Mouse (Mus musculus): Measurements from ENCODE around the gene Cenps. TPM values are rescaled to one million over a fixed set of nuclear protein-coding genes. Genes with fewer than 3 reads are reported as not detected.
A peak's percentile ranks its signal among the peaks of the same experiment; 100 is the strongest.

Gene Cenps
- polyA plus RNA-seq (2014; fragmentation: Nextera tagmentation; extraction: Ambion mirVana) = 18.9 and 25.3 TPM in 2 replicates

DNA sequence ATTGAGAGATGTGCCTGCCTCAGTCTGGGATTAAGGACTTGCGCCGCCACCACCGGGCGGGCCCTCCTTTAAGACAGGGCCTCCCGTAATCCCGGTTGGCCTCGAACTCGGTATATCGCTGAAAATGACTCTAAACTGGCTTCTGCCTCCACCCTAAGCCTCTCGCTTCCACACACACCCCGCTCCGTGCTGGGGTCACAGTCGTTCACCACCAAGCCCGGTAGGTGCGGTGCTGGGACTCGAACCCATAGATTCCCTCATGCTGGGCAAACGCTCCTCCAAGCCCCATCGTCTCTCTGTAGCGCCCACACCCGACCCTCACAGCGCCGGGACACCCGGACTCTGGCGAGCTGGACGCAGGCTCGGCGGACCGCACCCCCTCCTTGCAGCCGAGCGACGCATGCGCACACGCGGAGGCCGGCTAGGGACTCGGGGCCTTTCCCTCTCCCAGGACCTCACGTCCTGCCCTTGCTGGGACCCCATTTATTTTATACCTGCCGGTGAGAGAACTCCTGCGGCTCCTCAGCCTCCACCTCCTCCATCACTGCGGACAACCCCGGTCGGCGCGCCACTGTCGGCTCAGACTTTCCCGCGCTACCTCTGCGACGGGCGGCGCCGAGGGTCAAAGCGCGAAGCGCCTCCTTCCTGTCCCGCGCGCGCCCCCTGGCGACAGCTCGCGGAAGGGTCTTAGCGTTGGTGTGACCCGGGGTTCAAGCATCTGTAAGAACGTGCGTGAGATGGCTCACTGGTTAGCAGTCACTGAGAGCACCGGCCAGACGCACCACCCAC is at the start of gene Cenps:
Cenps (minus strand) TSS at position 648 of the 789 bp plus-strand sequence.
- Histone ChIP-seq H3K36me3 (ENCODE audit: control insufficient read depth, insufficient read depth, low read length) (0 out of 2 replicates have a peak, but pooled peaks cover 4% of the 10 kb centered on the region), H3K4me1 (ENCODE audit: control insufficient read depth in 2 of 2, insufficient read depth in 2 of 2, low read length in 2 of 2) (peaks cover 2 to 5% of the 10 kb centered on the region in 2 experiments; a peak in 2 of 4 replicates), H3K4me2 (ENCODE audit: low read length) (peak within 1 kb of the TSS; percentile 85), H3K27me3 (ENCODE audit: control insufficient read depth, insufficient read depth, low read length) (no peaks in the 10 kb centered on the region), H3K27ac (replicated peaks in 1 of 2; ENCODE audit: control insufficient read depth in 1 of 2, insufficient read depth in 1 of 2, low read depth in 2 of 2, low read length in 2 of 2) (peak within 1 kb of the TSS; percentile 85 to 87), H3K9me3 (ENCODE audit: control insufficient read depth, low read length) (no peaks in the 10 kb centered on the region), H3K9ac (ENCODE audit: low read length) (peak within 1 kb of the TSS; percentile 78), H3K4me3 (ENCODE audit: control insufficient read depth in 1 of 2, insufficient read depth in 1 of 2, low read depth in 1 of 2, low read length in 2 of 2) (peak within 1 kb of the TSS; percentile 65 to 72)
- peak; percentile 89 for ATAC-seq (ENCODE audit: insufficient number of reproducible peaks, insufficient read depth, low FRiP score, low read depth)
- 1% methylated on average over 68 of the region's 68 CpGs for WGBS

DNA sequence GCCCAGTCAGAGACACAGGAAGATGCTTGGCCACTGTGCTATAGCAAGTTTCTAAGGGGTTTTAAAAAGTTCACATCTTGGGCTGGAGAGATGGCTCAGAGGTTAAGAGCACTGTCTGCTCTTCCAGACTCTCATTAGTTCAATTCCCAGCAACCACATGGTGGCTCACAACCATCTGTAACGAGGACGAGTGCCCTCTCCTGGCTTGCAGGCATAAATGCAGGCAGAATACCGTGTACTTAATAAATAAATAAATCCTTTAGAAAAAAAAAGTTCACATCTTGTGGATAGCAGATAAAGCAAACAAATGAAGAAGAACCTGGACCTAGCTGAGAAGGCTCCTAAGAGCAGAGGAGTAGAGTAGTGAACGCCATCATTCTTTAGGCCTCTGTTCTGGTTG is 45.3 kb upstream of the Cenps start:
- no peak overlapping the region for H3K4me2 ChIP-seq (ENCODE audit: low read length)
- H3K4me1 ChIP-seq (ENCODE audit: control insufficient read depth in 2 of 2, insufficient read depth in 2 of 2, low read length in 2 of 2) = no peaks in the 10 kb centered on the region; a peak in 1 of 4 replicates
- H3K9me3 ChIP-seq (ENCODE audit: control insufficient read depth, low read length) = no peaks in the 10 kb centered on the region
- peaks cover 94% of the 10 kb centered on the region for H3K36me3 ChIP-seq (ENCODE audit: control insufficient read depth, insufficient read depth, low read length)
- no peaks in the 10 kb centered on the region for H3K27me3 ChIP-seq (ENCODE audit: control insufficient read depth, insufficient read depth, low read length)
- no peak overlapping the region for H3K9ac ChIP-seq (ENCODE audit: low read length)
- no peak for ATAC-seq (ENCODE audit: insufficient number of reproducible peaks, insufficient read depth, low FRiP score, low read depth)
- no peak overlapping the region for H3K4me3 ChIP-seq (ENCODE audit: control insufficient read depth in 1 of 2, insufficient read depth in 1 of 2, low read depth in 1 of 2, low read length in 2 of 2)
- WGBS = 62% methylated on average over 4 of the region's 4 CpGs
- H3K27ac ChIP-seq (replicated peaks in 1 of 2; ENCODE audit: control insufficient read depth in 1 of 2, insufficient read depth in 1 of 2, low read depth in 2 of 2, low read length in 2 of 2) = no peak overlapping the region

DNA sequence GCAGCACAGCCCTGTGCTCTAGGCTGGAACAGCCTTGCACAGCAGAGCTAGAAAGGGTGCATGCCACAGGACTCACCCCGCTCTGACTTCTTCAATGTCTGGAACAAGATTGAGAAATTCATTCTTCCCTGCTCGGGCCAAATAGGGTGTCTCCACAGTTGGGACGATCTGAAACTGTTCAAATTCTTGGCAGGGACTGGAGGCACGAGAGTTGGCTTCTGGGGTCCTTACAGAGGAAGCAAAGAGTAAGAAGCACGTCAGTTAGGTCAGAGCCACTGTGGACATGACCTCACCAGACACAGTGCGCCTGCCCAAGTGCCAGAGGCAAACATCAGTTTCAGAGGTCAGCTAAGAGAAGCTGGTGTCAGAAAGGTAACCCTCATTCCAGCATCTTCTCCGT is 44.8 kb upstream of the Cenps start:
- H3K27ac ChIP-seq (replicated peaks in 1 of 2; ENCODE audit: control insufficient read depth in 1 of 2, insufficient read depth in 1 of 2, low read depth in 2 of 2, low read length in 2 of 2) = no peak overlapping the region
- no peak overlapping the region for H3K4me3 ChIP-seq (ENCODE audit: control insufficient read depth in 1 of 2, insufficient read depth in 1 of 2, low read depth in 1 of 2, low read length in 2 of 2)
- no peaks in the 10 kb centered on the region for H3K27me3 ChIP-seq (ENCODE audit: control insufficient read depth, insufficient read depth, low read length)
- H3K9me3 ChIP-seq (ENCODE audit: control insufficient read depth, low read length) = no peaks in the 10 kb centered on the region
- no peak overlapping the region for H3K4me2 ChIP-seq (ENCODE audit: low read length)
- no peak overlapping the region for H3K9ac ChIP-seq (ENCODE audit: low read length)
- no peak for ATAC-seq (ENCODE audit: insufficient number of reproducible peaks, insufficient read depth, low FRiP score, low read depth)
- 79% methylated on average over 7 of the region's 7 CpGs for WGBS
- H3K36me3 ChIP-seq (ENCODE audit: control insufficient read depth, insufficient read depth, low read length) = peaks cover 88% of the 10 kb centered on the region
- no peaks in the 10 kb centered on the region; a peak in 1 of 4 replicates for H3K4me1 ChIP-seq (ENCODE audit: control insufficient read depth in 2 of 2, insufficient read depth in 2 of 2, low read length in 2 of 2)

DNA sequence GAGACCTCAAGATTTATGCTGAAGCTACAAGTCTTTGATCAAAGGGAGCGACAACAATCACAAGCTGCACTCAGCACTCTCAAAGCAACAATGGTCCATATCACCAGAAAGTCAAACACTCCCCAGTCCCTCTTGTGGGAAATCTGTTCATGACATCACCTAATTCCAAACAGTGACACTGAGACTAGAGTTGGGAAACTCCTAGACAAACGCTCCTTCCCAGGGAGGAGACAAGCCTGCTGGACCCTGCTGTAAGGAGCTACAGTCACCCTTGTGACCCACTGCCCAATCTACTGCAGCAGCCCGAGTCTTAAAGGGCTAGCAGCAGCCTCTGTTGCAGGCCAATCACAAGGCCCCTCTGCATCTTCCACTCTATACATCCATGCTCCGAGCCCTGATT is 42.1 kb upstream of the Cenps start:
- ATAC-seq (ENCODE audit: insufficient number of reproducible peaks, insufficient read depth, low FRiP score, low read depth) = no peak

DNA sequence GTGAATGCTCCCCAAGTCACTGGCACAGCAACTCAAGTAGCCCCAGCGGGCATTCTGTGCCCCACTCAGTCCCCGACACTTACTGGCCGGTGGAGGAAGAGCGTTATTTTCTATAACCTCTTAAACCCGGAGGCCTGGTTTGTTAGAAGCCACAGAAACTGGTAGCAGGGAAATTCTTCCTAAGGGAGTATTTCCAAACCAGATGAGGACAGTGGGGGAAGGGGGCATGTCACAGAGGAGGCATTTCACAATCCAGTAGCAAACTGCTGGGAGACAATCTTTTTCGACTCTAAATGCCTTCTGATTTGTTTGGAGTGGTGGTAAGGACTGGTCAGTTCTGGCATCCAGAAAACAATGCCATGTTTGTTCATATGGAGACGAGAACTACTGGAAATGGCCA is 41.7 kb upstream of the Cenps start:
- H3K4me2 ChIP-seq (ENCODE audit: low read length) = no peak overlapping the region
- no peak for ATAC-seq (ENCODE audit: insufficient number of reproducible peaks, insufficient read depth, low FRiP score, low read depth)
- H3K27me3 ChIP-seq (ENCODE audit: control insufficient read depth, insufficient read depth, low read length) = no peaks in the 10 kb centered on the region
- H3K4me3 ChIP-seq (ENCODE audit: control insufficient read depth in 1 of 2, insufficient read depth in 1 of 2, low read depth in 1 of 2, low read length in 2 of 2) = no peak overlapping the region
- no peaks in the 10 kb centered on the region for H3K9me3 ChIP-seq (ENCODE audit: control insufficient read depth, low read length)
- H3K36me3 ChIP-seq (ENCODE audit: control insufficient read depth, insufficient read depth, low read length) = peaks cover 69% of the 10 kb centered on the region
- no peak overlapping the region for H3K9ac ChIP-seq (ENCODE audit: low read length)
- no peak overlapping the region for H3K27ac ChIP-seq (replicated peaks in 1 of 2; ENCODE audit: control insufficient read depth in 1 of 2, insufficient read depth in 1 of 2, low read depth in 2 of 2, low read length in 2 of 2)
- H3K4me1 ChIP-seq (ENCODE audit: control insufficient read depth in 2 of 2, insufficient read depth in 2 of 2, low read length in 2 of 2) = no peaks in the 10 kb centered on the region; a peak in 1 of 4 replicates
- WGBS = 80% methylated on average over 7 of the region's 7 CpGs

More for the DNA sequence above, 42.1 kb upstream of the Cenps start:
- Histone ChIP-seq H3K36me3 (ENCODE audit: control insufficient read depth, insufficient read depth, low read length) (peaks cover 73% of the 10 kb centered on the region), H3K27me3 (ENCODE audit: control insufficient read depth, insufficient read depth, low read length) (no peaks in the 10 kb centered on the region), H3K4me3 (ENCODE audit: control insufficient read depth in 1 of 2, insufficient read depth in 1 of 2, low read depth in 1 of 2, low read length in 2 of 2) (no peak overlapping the region), H3K27ac (replicated peaks in 1 of 2; ENCODE audit: control insufficient read depth in 1 of 2, insufficient read depth in 1 of 2, low read depth in 2 of 2, low read length in 2 of 2) (no peak overlapping the region), H3K9me3 (ENCODE audit: control insufficient read depth, low read length) (no peaks in the 10 kb centered on the region), H3K4me2 (ENCODE audit: low read length) (no peak overlapping the region), H3K9ac (ENCODE audit: low read length) (no peak overlapping the region), H3K4me1 (ENCODE audit: control insufficient read depth in 2 of 2, insufficient read depth in 2 of 2, low read length in 2 of 2) (no peaks in the 10 kb centered on the region; a peak in 1 of 4 replicates)
- WGBS = 47% methylated on average over 4 of the region's 4 CpGs

DNA sequence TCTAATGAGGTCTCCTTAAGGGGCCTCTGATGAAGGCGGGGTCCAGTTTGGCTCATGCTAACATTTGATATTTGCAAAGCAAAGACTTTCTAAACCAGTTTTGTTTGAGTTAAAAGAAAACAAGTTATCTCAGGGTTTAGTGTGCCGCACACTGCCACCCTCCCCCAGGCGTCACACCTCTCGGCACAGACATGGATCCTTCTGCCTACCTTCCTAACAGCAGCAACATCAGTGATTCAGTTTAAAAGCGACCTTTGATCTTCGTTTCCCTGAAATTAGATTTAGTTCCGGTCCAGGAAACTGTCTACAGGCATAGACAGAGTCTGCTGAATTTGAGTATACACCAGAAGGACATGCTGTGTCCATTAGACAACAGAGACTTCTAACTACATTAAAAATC is 40.9 kb upstream of the Cenps start:
- WGBS = 93% methylated on average over 7 of the region's 7 CpGs
- peaks cover 60% of the 10 kb centered on the region for H3K36me3 ChIP-seq (ENCODE audit: control insufficient read depth, insufficient read depth, low read length)

DNA sequence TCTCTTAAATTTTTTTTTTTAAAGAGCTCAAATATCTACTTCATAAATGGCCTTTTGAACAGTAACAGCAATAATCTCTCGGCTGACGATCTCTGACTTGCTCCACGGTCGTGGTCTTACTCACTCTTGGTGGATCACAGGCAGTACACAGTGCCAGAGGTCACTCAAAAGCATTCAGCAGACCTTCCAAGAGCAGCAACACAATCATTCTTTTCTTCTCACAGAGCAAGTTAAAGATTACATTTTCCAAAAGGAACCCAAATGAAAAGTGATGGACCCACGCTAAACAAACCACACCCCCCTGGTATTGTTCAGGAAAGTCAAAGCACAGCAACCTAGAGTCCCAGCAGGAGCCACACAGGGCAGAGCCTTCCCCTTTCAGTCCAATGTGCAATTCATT is 39.6 kb upstream of the Cenps start:
- no peak overlapping the region for H3K4me2 ChIP-seq (ENCODE audit: low read length)
- peaks cover 49% of the 10 kb centered on the region for H3K36me3 ChIP-seq (ENCODE audit: control insufficient read depth, insufficient read depth, low read length)
- WGBS = 71% methylated on average over 5 of the region's 5 CpGs

More for the DNA sequence above, 40.9 kb upstream of the Cenps start:
- no peak for ATAC-seq (ENCODE audit: insufficient number of reproducible peaks, insufficient read depth, low FRiP score, low read depth)
- Histone ChIP-seq H3K4me2 (ENCODE audit: low read length) (no peak overlapping the region), H3K4me3 (ENCODE audit: control insufficient read depth in 1 of 2, insufficient read depth in 1 of 2, low read depth in 1 of 2, low read length in 2 of 2) (no peak overlapping the region), H3K4me1 (ENCODE audit: control insufficient read depth in 2 of 2, insufficient read depth in 2 of 2, low read length in 2 of 2) (no peaks in the 10 kb centered on the region; a peak in 1 of 4 replicates), H3K27me3 (ENCODE audit: control insufficient read depth, insufficient read depth, low read length) (no peaks in the 10 kb centered on the region), H3K9ac (ENCODE audit: low read length) (no peak overlapping the region), H3K27ac (replicated peaks in 1 of 2; ENCODE audit: control insufficient read depth in 1 of 2, insufficient read depth in 1 of 2, low read depth in 2 of 2, low read length in 2 of 2) (no peak overlapping the region), H3K9me3 (ENCODE audit: control insufficient read depth, low read length) (no peaks in the 10 kb centered on the region)

More for the DNA sequence above, 39.6 kb upstream of the Cenps start:
- no peak for ATAC-seq (ENCODE audit: insufficient number of reproducible peaks, insufficient read depth, low FRiP score, low read depth)
- no peaks in the 10 kb centered on the region for H3K27me3 ChIP-seq (ENCODE audit: control insufficient read depth, insufficient read depth, low read length)
- H3K9ac ChIP-seq (ENCODE audit: low read length) = no peak overlapping the region
- H3K4me1 ChIP-seq (ENCODE audit: control insufficient read depth in 2 of 2, insufficient read depth in 2 of 2, low read length in 2 of 2) = peaks cover 0 to 10% of the 10 kb centered on the region in 2 experiments; a peak in 2 of 4 replicates
- H3K27ac ChIP-seq (replicated peaks in 1 of 2; ENCODE audit: control insufficient read depth in 1 of 2, insufficient read depth in 1 of 2, low read depth in 2 of 2, low read length in 2 of 2) = no peak overlapping the region
- H3K4me3 ChIP-seq (ENCODE audit: control insufficient read depth in 1 of 2, insufficient read depth in 1 of 2, low read depth in 1 of 2, low read length in 2 of 2) = no peak overlapping the region
- no peaks in the 10 kb centered on the region for H3K9me3 ChIP-seq (ENCODE audit: control insufficient read depth, low read length)
